Mouse (Mus musculus) CD4-positive, CD25-positive, alpha-beta regulatory T cell, adult 4 months (primary cell): Measurements from ENCODE around the gene Rnf208. TPM values are rescaled to one million over a fixed set of nuclear protein-coding genes. Genes with fewer than 3 reads are reported as not detected.
"Not testable (repeated sequence)": the region's sequence is repeated elsewhere in the genome, so short reads cannot be mapped to it uniquely, and the experiment has no call there.

Experiments
- ATAC-seq: one replicate; pipeline ENCODE4 v1.8.0; 2017
- polyA plus RNA-seq, 2 experiments: library from polyadenylated mRNA; unstranded; fragments of 100-300 nt; shearing (Covaris generic); gene quantifications; one replicate each; pipeline ENCODE4 v1.2.1; 2017

The Rnf208 gene
- polyA plus RNA-seq, 2 experiments from 2014 or later, result 0.38 to 0.57 TPM

DNA sequence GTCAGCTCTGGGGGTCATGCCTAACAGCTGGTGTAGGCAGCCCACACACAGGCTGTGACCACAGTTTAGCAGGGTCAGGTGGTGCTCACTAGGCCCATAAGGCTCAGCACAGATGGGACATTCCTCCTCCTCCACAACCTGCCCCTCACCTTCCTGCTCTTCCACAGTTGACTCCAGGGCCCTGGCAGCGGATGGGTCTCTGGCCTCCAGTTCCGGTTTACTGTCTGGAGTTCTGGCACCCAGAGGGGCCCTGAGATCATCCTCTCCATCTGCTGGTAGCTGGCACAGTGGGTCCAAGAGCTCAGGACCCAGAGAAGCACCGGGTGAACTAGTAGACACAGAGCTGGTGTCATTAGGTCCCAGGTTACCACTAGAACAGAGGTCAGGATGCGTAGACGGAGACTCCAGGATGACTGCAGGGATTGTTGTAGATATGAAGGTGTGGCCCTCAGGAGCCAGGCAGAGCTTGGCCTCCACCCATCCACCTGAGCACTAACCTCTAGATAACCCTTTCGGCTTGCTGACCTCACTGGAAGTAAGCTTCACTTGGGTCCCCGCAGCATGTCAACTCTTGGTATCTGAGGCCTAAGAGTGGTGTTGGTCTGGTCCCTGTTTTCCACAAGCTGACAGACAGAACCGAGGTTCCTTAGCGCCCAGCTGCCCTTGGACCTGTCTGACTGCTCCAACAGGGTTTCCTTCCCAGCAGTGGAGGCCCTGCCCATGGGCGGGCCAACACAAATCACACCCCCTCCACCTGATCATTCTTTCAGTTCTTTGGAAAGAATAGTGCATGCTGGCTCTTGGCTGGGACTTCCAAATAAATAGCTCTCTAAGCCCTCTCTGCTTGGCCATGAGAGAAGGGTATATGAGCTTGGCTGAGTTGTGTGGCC is 4.4 kb downstream of the Rnf208 start, which contains the start of gene AL732309.1:
AL732309.1 (minus strand) TSS at position 681 of the 890 bp plus-strand sequence.
- ATAC-seq, result no peak

DNA sequence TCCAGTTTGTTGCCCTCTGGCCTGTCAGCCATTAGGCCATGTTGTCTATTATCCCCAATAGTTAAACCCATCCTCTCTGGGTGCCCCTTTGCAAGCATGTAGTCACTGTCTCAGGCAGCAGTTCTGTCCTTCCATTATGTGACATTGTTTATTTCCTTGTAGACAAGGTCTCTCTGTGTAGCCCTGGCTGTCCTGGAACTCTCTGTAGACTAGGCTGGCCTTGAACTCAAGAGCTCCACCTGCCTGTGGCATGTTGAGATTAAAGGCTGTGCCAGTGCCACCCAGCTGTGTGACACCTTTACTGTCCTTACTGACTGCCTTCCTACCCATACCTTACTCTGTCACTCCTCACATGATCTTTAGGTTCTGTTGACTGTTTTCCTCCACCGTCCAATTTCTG is 10.3 kb downstream of the Rnf208 start:
- ATAC-seq, result no peak

DNA sequence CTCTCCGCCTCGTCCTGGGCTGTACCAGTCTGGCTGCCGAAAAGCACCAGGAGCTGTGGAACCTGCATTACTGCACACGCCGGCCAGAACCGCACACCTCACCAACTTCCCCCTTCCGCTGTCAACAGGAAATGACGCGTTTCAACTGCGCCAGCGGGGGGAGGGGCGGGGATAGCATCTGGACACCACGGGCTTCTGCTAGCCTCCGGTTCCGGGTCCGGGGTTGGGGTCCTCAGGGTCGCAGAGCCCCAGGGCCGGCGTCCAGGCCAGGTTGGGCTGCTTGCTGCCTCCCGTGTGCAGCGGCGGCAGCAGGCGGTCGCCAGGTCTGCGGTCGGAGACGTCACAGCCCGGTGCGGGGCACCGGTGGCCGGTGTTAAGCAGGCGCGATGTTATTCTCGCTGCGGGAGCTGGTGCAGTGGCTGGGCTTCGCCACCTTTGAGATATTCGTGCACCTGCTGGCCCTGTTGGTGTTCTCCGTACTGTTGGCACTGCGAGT is 13.3 kb downstream of the Rnf208 start, which contains the start of gene Tmem203:
Tmem203 (plus strand) TSS at position 156 of the 496 bp plus-strand sequence.
- ATAC-seq, result peak; percentile 89

DNA sequence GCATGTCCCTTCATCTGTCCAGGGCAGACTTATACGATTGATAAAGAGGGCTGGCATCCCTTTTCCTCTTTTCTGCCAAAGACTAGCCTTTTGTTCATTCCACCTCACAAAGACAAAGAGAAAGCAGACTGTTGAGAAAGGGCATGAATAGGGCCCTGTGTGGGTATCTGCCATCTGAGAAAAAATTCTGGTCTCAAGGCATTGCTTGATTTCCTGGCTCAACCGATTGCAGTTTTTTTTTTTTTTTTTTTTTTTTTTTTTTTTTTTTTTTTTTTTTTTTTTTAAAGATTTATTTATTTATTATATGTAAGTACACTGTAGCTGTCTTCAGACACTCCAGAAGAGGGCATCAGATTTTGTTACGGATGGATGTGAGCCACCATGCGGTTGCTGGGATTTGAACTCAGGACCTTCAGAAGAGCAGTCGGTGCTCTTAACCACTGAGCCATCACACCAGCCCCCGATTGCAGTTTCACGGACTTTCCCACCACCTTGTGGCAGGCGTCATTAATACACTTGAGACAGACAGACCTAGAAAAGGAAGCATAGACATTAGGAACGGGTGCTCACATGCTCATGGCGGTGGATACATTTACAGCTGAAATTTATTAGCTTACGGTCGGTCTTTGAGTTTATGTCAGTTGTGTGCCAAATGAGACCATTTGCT is 14.5 kb downstream of the Rnf208 start:
- ATAC-seq, result not testable (repeated sequence)

DNA sequence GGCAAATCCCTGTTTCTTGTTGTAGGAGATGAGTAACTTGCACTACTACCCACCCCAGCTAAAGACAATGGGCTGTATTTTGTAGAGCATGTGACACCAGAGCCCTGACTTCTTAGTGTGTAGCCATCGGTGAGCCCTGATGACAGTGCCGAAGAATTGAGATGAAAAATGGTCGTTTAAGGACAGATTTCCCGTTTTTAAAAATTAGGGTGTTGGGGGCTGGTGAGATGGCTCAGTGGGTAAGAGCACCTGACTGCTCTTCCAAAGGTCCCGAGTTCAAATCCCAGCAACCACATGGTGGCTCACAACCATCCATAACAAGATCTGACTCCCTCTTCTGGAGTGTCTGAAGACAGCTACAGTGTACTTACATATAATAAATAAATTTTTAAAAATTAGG is 15.2 kb downstream of the Rnf208 start:
- ATAC-seq, result not testable (repeated sequence)

DNA sequence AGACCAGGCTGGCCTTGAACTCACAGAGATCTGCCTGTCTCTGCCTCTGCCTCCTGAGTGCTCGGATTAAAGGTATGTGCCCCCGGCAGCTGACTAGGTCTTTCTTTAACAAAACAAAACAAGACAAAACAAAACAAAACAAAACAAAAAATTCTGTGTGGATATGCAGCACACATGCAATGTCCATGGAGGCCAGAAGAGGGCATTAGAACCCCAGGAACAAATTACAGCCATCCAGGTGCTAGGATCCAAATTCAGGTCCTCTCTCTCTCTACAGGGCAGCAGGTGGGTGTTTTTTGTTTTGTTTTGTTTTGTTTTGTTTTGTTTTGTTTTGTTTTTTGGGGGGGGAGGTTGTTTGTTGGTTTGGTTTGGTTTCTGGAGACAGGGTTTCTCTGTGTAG is 16.8 kb downstream of the Rnf208 start:
- ATAC-seq, result no peak

DNA sequence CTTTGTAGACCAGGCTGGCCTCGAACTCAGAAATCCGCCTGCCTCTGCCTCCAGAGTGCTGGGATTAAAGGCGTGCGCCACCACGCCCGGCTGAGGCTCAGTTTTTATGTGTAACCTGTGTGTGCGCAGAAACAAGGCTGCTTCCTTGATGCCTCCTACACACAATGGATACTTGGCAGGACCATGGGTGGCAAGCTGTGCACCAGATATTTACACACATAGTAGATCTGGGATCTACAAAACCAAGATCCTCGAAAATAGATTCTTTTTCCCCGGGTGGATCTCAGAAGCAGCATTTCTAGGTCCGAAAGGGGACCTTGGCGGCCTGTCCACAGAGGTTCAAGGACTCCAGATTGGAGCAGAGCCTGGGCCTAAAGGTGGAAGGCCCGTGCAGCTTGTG is 19.8 kb downstream of the Rnf208 start:
- peak; percentile 28 for ATAC-seq

DNA sequence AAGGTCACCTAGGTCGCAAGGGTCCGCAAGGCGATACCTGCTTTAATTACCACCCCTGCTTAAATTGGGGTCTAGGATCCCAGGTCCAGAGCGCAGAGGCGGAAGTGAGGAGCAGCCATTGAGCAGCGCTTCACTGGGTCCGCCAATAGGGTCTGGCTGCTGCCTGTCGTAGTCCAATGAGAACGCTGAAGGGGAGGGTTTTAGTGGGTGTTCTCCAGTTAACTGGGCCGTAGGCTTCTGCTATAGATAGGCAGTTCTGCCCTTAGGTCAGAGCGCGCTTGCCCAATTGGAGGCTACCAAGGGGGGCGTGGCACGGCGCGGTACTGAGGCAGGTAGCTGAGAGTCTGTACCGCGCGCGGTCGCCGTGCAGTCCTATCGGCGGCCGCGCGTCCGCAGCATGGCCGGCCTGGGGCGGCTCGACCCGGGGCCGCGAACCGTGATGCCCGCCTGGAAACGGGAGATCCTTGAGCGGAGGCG is 20.3 kb downstream of the Rnf208 start, which contains the start of gene Tprn:
Tprn (plus strand) TSS at position 328 of the 477 bp plus-strand sequence.
- ATAC-seq, result peak; percentile 98

DNA sequence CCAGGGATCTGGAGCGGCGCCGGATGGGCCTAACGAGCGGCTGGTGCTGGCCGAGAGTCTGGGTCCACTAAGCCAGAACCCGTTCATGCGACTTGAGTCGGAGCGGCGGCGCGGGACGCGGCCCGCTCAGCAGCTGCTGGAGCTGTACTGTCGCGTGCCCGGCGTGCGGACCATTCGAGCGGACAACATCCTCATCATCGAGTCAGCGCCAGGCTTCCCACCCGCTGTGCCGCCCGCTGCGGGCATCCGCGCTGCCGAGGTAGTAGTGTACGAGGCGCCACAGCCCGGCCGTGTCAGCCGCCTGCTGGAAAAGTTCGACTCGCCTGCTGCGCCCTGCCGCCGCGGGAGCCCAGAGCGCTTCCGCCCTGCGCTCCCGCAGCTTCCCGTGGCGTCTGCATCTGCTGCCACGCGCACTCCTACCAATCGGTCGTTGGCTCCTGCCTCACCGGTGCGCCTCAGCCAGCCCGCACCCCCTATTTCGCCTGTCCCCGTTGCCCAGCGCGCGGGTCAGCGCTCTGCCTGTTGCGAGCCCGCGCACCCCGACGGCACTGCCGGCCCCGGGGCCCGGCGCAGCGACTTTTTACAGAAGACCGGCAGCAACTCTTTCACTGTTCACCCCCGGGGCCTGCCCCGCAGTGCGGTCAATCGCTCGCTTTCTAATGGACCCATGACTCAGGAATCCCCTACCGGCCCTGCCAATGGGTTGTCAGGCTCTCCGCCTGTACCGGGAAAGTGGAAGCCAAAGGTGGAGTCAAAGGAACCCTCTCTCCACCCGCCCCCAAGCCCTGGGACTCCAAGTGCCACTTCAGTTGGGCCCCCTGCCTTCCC is 21.0 kb downstream of the Rnf208 start:
- ATAC-seq, result peak; percentile 46

DNA sequence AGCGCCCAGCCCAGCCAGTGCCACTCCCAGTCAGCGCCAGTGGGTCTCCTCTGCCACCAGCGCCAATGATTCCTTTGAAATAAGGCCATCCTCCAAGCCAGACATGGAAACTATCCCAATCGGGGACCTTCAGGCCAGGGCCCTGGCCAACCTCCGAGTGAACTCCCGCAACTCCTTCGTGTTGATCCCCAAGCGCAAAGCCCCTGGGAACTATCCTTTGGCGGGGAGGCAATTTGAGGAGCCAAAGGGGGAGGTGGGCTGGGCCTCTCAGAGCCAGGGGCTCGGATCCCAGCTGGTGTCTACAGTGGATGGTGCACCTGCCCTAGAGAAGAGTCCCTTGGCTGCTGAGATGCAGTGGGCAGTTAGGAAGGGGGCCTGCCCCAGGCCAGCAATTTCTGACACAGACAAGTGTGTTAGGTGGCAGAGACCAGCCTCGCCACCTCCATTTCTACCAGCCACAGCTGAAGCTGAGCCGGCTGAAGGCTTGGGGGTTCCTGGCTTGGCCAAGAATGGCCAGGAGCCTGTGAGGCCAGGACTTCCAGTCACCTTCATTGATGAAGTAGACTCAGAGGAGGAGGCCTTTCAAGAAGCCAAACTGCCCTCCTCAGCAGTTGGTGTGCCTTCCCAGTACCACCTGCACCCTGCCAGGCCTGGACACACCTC is 21.7 kb downstream of the Rnf208 start:
- ATAC-seq, result no peak

DNA sequence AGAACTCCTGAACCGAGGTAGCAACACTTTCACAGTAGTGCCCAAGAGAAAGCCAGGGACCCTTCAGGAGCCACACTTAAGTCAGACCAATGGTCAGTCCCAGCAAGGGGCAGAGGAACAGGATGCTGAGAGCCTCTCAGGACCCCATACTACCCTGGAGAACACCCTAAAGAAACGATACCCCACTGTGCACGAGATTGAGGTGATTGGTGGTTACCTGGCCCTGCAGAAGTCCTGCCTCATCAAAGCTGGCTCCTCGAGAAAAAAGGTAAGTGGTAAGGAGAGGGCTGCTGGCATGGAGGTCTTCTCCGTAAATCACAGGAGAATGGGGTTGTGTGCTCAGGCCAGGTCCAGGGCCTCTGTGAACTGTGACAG is 22.2 kb downstream of the Rnf208 start:
- ATAC-seq, result no peak

DNA sequence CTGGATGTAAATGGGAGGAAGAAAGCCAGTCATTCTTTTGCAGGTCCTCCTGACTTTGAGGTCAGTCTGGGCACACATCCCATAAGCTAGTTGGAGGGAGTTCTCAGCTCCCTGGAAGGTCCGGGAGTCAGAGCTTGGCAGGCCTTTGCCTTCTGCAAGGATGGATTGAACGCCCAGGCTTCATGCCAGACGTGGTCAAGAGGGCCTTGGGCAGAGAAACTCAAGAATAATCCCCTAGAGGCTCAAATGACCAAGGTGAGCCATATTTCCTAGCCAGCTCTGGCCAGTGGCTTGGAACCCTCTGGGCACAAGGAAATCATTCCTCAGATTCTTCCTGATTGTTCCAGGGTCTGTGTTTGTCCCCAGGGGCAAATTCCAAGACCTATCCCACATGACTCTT is 22.8 kb downstream of the Rnf208 start:
- ATAC-seq, result no peak

DNA sequence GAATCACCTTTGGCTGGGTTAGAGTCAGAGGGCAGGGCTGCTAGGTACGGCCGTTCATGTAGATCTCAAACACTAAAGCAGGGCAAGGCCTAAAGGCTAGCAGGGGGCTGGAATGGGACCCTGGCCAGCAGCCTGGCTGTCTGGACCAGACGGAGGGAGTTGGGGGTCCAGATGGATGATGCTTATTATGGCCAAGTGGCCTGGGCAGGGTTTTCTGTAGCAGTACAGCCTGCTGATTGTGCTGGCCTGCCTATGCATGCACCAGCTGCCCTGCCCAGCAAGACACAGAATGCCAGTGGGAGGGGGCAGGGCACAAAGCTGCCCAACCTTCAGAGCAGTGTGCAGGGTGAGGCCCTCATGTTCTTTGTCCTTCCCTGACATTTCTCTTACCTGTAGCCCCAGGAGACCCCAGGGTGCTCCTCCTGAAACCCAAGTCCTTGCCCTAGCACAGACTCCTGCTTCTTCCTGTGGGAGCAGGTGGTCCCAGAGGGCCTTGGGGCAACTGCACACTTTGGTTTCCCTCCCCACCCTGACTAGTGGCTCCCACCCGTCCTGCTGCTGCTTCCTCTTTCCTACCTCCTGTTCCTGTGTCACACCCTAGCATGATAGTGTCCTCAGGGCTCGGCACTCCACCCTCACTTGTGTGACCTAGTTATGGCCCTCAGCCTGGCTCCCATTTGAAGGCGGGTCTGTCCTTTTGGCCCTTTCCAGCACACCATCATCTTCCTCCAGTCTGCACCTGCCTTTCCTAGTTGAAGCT is 24.0 kb downstream of the Rnf208 start:
- ATAC-seq, result no peak

DNA sequence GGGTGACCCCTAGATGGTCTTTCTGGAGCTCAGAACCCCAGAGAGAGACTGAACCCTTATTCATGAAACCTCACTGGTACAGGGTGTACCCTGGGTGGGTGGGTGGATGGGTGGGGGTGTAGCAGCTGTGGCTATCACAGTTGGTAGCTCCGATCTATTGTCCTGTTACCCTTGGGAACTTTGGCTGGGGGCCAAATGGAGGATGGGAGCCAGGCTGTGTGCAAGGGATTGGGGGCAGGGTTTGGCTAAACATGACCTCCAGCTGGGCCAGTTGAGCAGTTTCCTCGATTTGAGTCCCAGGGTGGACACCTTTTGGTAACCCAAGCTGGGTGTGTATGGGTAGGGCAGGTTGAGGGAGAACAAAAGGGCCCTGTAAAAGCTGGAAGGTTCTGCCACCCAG is 24.7 kb downstream of the Rnf208 start:
- ATAC-seq, result no peak

DNA sequence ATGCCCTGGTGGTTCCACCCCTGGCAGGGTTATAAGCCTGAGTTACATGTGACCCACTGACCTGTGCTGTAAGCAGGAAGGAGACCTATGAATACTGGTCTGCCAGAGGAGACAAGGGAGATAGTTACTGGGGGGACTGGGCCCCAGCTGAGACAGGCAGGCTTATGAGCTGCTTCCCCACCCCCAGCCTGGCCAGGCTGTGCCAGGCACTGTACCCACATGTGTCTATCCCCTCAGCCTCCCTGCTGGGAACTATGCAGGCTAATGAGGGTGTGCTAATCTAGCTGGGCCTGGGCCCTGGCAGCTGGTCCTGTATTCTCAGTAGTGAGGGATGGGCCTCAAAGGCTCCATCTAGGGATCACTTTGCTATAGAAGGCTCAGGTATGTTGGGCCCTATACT is 25.2 kb downstream of the Rnf208 start:
- ATAC-seq, result no peak

DNA sequence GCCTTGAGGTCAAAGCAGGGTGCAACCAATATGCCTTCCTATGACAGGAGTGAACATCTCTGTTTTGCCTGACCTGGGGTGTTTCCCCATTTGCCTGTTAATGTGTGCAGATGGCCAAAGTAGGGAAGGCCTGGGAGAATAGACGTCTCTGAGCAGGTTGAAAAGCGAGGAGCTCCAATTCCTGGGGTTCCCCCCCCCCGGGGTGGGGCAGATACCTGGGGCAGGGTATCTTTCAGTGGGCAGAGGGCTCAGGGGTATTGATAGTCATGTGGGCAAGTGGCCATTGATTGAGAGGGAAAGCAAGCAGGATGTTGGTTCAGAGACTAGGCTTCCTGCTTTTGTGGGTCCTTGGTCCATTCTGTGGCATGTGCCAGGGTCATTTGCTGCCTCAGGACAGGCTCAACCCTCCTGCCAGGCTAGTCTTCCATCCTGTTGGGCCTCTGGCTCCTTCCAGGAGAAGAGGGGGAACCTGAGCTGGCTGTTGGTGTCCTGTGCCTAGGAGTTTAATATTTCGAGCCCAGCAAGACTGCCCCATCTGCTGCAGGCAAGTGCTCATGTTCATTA is 25.8 kb downstream of the Rnf208 start:
- no peak for ATAC-seq

DNA sequence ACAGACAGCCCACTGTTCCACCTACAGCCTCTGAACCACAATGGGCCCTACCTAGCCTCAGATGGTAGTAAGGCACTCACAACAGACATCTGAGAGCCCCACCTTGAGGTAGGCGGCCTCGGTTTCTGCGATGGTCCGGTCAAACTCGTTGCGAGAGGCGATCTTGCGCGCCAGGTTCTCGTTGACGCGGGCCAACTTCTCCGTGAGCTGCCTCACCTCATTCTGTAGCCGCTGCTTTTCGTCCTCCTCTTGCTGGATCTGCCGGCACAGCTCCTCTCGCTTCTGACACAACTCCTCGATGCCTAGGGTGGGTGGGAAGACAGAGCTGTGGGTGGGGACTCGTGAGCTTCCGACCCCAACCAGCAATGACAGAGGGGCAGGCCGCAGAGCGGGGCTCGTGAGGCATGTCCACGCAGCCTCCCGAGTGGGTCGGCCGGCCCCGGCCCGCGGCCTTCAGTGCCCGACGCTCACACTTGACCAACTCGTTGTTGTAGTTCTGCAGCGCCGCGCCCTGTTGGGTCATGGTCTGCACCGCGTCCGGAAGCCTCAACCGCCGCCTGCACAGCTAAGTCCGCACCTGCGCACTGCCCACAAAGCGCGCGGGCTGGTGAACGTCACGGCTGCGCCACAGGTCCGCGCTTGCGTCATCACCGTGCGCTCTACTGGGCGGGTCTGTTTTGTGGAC is 29.9 kb downstream of the Rnf208 start, which contains the start of the genes Ssna1 and Anapc2:
Ssna1 (minus strand) TSS at position 612 of the 685 bp plus-strand sequence.
Anapc2 (plus strand) TSS at position 652 of the 685 bp plus-strand sequence.
- ATAC-seq, result peak; percentile 91

DNA sequence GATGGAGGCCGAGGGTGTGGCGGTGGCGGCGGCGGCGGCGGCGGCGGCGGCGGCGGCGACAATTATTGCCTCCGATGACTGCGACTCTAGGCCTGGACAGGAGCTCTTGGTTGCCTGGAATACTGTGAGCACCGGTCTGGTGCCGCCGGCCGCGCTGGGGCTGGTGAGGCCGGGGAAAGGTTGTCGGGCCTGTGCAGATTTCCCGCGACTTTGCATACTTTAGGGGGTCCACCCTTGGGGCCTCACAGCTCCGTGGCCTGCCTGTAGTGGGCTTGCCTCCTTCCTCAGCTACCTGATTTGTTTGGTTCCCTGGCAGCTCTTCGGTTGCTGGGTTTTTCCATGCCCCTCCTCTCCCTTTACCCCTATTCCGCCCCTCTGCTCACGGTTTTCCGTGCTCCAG is 30.5 kb downstream of the Rnf208 start:
- ATAC-seq, result peak; percentile 11

DNA sequence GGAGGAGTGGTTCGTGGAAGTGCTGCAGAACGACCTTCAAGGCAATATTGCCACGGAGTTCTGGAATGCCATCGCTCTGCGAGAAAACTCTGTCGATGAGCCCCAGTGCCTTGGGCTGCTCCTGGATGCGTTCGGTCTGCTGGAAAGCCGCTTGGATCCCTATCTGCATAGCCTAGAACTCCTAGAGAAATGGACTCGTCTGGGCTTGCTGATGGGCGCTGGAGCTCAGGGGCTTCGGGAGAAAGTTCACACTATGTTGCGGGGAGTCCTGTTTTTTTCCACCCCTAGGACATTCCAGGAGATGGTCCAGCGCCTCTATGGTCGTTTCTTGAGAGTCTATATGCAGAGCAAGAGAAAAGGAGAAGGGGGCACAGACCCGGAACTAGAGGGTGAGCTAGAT is 31.0 kb downstream of the Rnf208 start:
- no peak for ATAC-seq
